Mouse (Mus musculus): ENCODE results near the gene Znrf2. TPM values are rescaled to one million over a fixed set of nuclear protein-coding genes. Genes with fewer than 3 reads are reported as not detected.
"Not testable (repeated sequence)": the region's sequence is repeated elsewhere in the genome, so short reads cannot be mapped to it uniquely, and the experiment has no call there.

The Znrf2 gene
- total RNA-seq, 4 experiments from 2014 or later: 13.0 to 18.4 (median 16.1) TPM

DNA sequence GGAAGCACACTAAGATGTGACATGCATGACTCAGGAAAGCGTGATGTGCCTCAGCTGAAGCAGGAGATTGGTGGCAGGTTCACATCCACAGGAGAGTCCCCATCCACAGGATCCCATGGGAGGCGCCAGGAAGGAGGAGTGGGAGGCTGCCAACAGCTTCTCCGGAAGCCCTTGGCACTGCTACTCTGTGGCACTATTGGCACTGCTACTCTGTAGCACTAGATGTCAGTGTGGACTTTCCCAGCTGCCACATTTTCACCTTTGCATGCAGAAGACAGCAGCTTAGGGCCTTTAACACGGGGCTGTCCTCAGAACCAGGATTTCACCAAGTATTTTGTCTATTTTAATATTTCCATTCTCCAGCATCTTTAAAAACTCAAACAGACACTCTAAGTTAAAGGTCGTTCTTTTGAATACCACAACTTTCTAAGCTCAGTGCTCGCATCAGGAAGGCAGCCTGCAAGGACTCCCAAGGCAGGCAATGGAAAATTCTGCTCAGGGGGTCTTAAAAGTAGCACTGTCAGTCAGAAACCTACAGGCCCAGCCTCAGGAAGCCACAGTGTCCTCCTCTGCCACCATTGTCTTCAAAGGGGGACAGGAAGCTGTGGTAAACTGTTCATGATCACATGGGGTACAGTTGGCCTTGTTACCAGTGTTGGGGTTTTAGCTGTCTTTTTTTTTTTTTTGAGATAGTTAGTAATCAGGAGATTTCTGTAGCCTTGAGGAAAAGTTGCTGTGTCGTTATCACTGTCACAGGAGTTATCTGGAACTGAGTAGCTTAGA, 7.0 kb upstream of the Znrf2 start:
- peak in 1 of 2 experiments; percentile 27 for DNase-seq (ENCODE audit: low spot score in 2 of 2)

GRCm38 (mm10) chr6:54810314-54810646, 6.4 kb upstream of the Znrf2 start:
- DNase-seq (ENCODE audit: low spot score in 2 of 2): no peak

GRCm38 (mm10) chr6:54811546-54812250, 5.0 kb upstream of the Znrf2 start:
- DNase-seq (ENCODE audit: low spot score in 2 of 2): peak in 1 of 2 experiments; percentile 43

DNA sequence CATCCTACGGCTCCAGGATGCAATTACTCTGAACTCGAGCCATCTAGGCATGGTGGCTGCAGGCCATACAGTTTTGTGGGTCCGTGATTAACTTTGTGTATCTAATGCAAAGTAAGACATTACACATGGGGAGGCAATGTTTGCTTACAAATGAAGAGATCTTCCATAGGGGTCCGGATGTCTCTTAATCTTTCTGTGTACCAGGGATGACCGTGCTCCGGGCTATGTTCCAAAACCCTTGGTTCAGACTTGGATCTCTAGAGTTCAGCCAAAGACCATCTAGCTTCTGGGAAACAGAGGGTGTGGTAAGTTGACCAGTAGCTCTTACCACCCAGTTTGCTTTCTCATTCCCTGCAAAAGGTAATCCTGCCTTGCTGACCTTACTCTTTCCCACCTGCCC, 4.4 kb upstream of the Znrf2 start:
- DNase-seq (ENCODE audit: low spot score in 2 of 2): peak; percentile 24 to 42

DNA sequence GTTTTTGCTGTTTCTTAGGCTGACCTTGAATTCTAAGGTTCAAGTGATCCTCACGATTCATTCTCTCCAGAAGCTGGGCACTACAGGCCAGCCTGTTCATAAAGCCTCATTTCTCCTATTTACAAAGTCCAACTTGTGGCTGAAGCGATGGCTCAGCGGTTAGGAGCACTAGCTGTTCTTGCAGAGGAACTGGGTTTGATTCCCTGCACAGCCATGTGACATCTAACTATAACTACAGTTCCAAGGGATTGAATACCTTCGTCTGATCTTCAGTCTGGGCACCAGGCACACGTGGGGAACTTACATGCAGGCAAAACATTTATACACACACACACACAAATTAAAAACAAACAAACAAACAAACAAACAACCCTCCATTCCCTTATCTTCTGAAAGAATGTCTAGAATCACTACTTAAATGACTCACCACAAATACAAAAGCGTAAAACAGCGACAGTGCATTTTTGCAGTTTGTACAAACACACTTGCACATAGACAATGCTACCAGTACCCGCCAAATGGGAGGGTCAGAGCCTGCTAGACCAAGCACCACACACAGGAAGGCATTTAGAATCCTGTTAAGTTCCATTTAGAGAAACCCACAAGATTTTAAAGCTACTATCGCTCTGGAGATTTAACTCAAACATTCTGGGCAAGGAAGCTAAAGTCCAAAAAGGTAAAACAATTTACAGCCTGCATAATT, 1.1 kb upstream of the Znrf2 start:
- no peak for DNase-seq (ENCODE audit: low spot score in 2 of 2)

GRCm38 (mm10) chr6:54817266-54817767, 601 bp downstream of the Znrf2 start:
- DNase-seq (ENCODE audit: low spot score in 2 of 2): peak; percentile 38 to 40

DNA sequence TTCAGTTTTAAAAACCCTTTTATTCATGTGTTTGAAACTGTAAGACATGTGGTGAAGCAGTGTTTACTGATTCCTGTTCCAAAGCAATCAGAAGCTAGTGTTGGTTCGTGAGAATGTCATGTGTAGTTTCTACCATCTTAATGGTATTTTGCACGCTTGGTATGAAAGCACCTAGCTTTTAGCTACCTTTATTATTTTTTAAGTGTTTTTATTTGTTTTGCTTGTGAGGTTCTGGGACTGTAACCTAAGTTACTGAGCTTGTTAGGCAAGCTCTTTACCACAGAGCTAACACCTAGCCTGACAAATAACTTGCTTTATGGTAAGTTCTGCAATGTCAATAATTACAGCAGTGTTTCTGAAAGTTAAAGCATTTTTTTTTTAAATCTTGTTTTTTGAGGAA, 1.7 kb downstream of the Znrf2 start:
- no peak for DNase-seq (ENCODE audit: low spot score in 2 of 2)

DNA sequence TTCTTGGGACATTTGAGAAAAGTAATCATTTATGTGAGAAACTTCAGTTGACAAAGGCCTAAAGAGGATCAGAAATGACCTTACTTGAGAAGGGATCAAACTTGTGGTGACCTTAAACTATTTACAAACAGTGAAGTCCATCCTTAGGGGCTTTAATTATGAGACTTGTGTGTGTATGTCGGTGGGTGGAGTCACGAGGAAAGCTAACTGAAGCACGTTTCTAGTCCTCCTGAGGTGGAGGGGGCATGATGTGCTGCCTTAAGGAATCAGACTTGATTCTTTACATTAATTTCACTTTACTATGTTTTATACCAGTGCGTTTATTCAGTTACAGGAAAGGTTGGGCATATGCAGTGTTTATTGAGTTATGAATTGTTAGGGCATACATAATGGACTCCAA, 2.6 kb downstream of the Znrf2 start:
- DNase-seq (ENCODE audit: low spot score in 2 of 2): no peak

GRCm38 (mm10) chr6:54819746-54820145, 3.0 kb downstream of the Znrf2 start:
- DNase-seq (ENCODE audit: low spot score in 2 of 2): no peak

- no peak for DNase-seq (ENCODE audit: low spot score in 2 of 2)
These were observed 5.6 kb downstream of the Znrf2 start for GRCm38 (mm10) chr6:54822348-54822747.

DNA sequence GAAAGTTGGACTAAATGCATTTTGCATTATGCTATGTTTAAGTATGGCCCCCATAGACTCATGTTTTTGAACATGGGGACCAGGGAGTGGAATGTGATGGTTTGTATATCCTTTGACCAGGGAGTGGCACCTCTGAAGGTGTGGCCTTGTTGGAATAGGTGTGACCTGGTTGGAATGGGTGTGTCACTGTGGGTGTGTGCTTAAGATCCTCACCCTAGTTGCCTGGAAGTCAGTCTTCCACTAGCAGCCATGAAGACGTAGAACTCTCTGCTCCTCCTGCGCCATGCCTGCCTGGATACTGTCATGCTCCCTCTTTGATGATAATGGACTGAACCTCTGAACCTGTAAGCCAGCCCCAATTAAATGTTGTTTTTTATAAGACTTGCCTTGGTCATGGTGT, 7.8 kb downstream of the Znrf2 start:
- not testable (repeated sequence) for DNase-seq (ENCODE audit: low spot score in 2 of 2)

DNA sequence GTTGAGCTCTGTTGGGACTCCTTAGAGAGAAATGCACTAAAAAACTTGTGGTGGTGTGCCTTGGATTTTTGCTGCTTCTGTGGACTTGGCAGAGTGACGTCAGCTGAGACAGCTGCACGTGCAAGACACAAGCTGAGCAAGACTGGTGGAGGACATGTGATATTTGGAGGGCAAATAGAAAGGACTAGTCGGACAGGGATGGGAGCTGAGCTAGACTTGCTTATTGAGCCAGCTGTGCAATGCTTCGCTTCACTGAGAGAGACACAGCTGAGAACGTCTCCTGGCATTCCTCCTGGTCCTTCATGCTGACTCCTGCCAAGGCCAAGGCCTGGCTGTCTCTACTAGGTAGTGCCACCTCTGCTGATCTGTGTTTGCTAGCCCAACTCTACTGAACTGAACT, 10.8 kb downstream of the Znrf2 start:
- DNase-seq (ENCODE audit: low spot score in 2 of 2): peak; percentile 25 to 49

DNA sequence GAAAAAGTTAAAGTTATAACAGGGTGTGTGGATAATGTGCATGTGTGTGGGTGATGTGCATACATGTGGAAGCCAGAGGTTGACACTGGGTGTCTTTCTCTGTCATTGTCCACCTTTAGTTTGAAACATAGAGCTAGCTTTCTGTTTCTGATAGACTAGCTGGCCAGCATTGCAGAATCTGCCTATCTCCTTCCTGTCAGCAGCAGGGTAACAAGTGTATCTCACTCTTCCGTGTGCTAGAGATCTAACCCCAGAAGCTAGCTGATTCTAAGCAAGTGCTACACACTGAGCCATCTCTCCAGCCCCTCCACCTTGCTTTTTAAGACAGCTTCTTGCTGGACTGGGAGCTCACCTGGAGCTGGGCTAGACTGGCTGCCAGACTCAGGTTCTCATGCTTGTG, 11.6 kb downstream of the Znrf2 start:
- no peak for DNase-seq (ENCODE audit: low spot score in 2 of 2)

- no peak for DNase-seq (ENCODE audit: low spot score in 2 of 2)
These were observed 13.5 kb downstream of the Znrf2 start for GRCm38 (mm10) chr6:54830048-54830772.

- DNase-seq (ENCODE audit: low spot score in 2 of 2): no peak
These were observed 14.5 kb downstream of the Znrf2 start for GRCm38 (mm10) chr6:54831069-54831720.

DNA sequence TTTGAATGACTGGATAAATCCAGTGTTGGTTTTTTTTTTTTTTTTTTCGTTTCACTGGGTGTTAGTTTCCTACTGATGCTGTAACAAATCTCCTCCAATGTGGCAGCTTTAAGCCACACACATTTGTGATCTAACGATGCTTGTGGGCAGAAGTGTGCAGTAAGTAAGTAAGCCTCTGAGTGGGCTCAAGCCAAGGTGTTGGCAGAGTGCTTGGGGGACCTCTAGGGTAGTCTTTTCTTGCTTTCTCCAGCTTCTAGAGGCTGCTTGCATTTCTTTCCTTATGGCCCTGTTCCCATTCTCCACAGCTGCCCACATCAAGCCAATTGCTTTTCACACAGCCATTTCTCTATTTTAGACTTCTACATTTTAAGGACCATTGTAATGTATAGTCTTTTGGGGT, 16.7 kb downstream of the Znrf2 start:
- no peak for DNase-seq (ENCODE audit: low spot score in 2 of 2)

DNA sequence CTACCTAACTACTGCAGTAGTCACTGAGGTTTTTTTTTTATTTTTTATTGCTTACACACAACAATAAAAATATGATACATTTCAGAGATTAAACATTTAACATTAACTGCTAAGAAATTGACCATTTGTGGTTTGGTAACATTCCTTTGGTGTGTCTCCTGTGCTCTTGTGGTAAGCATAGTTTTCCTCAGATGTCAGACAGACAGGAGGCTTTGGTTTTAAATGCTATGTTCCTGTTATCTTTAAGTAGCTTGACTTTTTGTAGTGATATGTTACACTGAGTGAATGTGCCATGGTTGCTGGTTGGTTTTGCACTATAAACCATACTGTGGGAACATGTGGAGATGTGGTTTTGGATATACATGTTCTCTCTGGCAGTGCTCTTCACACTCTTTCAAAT, 19.9 kb downstream of the Znrf2 start:
- DNase-seq (ENCODE audit: low spot score in 2 of 2): no peak

DNA sequence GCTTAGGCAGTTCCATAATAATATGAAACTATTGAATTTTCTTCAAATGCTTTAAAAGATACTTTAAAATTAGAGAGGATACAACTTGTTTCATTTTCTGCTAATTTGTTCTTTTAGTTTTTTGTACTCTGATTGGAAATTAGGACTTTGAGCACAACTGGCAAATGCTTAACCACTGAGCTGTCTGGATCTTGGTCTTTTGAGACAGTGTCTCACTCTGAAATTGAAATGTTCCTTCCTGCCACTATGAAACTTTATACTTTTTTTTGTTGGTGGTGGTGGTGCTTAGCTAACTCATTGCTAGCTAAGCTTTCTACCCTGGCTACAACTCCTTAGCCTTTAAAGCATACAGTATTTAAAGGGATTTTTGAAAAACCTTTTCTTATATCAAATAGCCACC, 24.7 kb downstream of the Znrf2 start:
- DNase-seq (ENCODE audit: low spot score in 2 of 2): no peak

- DNase-seq (ENCODE audit: low spot score in 2 of 2): no peak
These were observed 25.3 kb downstream of the Znrf2 start for GRCm38 (mm10) chr6:54842041-54842440.

DNA sequence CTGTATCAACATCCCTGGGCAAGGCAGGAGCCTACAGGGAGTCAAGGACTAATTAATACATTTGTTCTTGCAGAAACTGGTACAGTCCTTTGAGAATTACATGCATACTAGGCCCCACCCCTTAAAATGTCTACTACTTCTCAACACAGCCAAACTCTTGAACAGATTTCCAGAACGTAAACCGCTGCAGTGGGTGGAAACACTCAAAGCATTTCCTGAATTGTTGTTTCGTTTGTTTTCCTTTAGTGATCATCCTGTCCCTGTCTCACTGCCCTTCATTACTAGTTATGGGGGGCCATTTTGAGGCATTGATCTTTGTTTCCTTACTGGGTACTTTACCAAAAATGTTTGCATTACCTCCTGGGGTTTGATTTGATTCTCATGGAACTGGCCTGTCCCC, 31.8 kb downstream of the Znrf2 start:
- DNase-seq (ENCODE audit: low spot score in 2 of 2): no peak
